Mouse (Mus musculus): ENCODE data around the gene Cfap43.

- TF ChIP-seq MAFK (IDR thresholded peaks at IDR 0.05; ENCODE audit: insufficient read depth, low read depth, low read length), result no peak
- no peak for TF ChIP-seq HCFC1 (IDR thresholded peaks at IDR 0.05; ENCODE audit: borderline replicate concordance, insufficient read depth, low read length)
- no peak for TF ChIP-seq CHD2 (IDR thresholded peaks at IDR 0.05; ENCODE audit: low read depth, low read length)
- TF ChIP-seq ZC3H11A (IDR thresholded peaks at IDR 0.05; ENCODE audit: borderline replicate concordance, low read depth, low read length), result no peak
Observed at GRCm38 (mm10) chr19:47882882-47883254, 36.2 kb downstream of the Cfap43 start.

Data from ES-E14 (cell line).